Mouse (Mus musculus): ENCODE results near the gene Kptn. TPM values are rescaled to one million over a fixed set of nuclear protein-coding genes. Genes with fewer than 3 reads are reported as not detected.

Gene Kptn
- polyA plus RNA-seq (2017; shearing (Covaris generic)) = 25.8 TPM

GRCm38 (mm10) chr7:16119569-16120261 lies at the start of gene Kptn:
Kptn (plus strand) TSS chr7:16119895.

DNA sequence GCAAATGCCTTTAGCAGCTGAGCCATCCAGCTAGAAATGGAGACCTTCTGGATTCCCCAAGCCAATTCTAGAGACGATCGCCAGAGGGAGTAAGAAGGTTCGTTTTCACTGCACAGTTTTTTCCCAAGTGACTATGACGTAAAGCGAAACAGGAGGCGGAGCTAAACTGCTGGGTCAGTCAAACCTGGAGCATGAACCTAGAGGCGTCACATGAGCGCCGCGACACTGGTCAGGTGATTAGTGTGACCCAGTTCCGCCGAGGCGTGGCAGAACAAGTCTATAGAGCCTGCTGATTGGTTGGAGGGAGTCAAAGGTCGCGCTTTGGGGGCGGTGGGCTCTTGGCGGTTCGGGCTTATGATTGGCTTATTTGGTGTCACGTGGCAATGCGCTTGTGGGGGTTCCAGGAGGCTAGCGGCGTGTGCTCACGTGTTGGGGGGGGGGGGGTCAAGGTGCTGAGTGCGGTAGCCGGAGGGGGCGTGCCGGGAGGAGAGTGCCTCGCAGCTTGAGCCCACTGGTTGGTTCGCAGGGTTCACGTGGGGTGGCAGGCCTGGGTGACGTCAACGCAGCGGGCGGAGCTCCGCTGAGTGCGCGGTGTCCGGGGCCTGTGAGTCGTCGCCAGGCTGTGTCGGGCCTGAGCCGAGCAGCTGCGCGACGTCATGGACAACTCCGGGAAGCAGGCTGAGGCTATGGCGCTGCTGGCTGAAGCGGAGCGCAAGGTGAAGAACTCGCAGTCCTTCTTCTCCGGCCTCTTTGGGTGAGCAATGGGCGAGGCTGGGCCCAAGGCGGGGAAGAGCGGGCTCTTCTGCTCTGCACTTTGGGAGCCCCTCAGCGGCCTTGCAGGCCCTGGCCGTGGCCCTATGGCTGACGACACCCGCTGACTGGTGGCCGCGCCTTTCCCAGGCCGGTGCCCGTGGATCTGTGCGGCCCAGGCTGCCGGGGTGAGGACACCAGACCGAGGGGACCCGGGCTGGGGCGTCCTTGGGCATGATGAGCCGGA lies 21.4 kb upstream of the Kptn start, which contains the start of gene Napa:
TSS of gene Napa (plus strand) at position 438 of the 997 bp plus-strand sequence.

DNA sequence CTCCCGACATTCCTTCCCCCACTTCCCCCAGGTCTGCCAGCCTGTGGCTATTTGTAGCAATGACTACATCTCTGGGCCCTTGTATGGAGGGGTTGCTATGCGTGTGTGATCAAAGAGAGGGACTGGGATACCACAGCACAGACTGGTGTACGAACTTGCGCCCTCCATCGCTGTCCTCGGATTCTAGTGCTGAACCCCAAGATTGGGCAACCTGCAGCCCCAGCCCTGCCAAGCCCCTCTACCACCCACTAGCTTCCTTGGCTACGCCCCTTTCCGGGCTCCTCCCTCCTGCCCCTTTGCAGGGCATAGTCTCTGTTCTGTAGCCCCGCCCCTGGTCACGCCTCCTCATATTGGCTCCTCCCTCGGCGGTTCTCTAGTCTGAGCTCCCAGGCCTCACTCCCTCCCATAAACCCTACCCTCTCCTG lies 9.7 kb downstream of the Kptn start, which contains the start of gene Slc8a2:
TSS of gene Slc8a2 (plus strand) at position 406 of the 425 bp plus-strand sequence.

GRCm38 (mm10) chr7:16174597-16175541 lies 55.2 kb downstream of the Kptn start, which contains the start of gene Meis3:
Meis3 (plus strand) TSS chr7:16175090.

Other genes with a start within 250 kb of the Kptn start
- not detected for gene Crx, start 239.9 kb upstream of the Kptn start, polyA plus RNA-seq (2017; shearing (Covaris generic))
- 0.34 TPM for gene Crxos, start 237.3 kb upstream of the Kptn start, polyA plus RNA-seq (2017; shearing (Covaris generic))
- gene Selenow, start 197.5 kb upstream of the Kptn start, polyA plus RNA-seq (2017; shearing (Covaris generic)) = 386 TPM
- gene Nop53, start 173.8 kb upstream of the Kptn start, polyA plus RNA-seq (2017; shearing (Covaris generic)) = 611 TPM
- gene Ehd2, start 152.3 kb upstream of the Kptn start, polyA plus RNA-seq (2017; shearing (Covaris generic)) = 0.12 TPM
- 5.0 TPM for gene Bicra, start 72.0 kb upstream of the Kptn start, polyA plus RNA-seq (2017; shearing (Covaris generic))
- gene Zfp541, start 58.1 kb upstream of the Kptn start, polyA plus RNA-seq (2017; shearing (Covaris generic)) = 0.49 TPM
- gene Napa, start 21.4 kb upstream of the Kptn start, polyA plus RNA-seq (2017; shearing (Covaris generic)) = 297 TPM
- not detected for gene Slc8a2, start 9.9 kb downstream of the Kptn start, polyA plus RNA-seq (2017; shearing (Covaris generic))
- gene Meis3, start 55.2 kb downstream of the Kptn start, polyA plus RNA-seq (2017; shearing (Covaris generic)) = 44.3 TPM
- gene Dhx34, start 102.1 kb downstream of the Kptn start, polyA plus RNA-seq (2017; shearing (Covaris generic)) = 18.6 TPM
- not detected for gene C5ar2, start 124.3 kb downstream of the Kptn start, polyA plus RNA-seq (2017; shearing (Covaris generic))
- not detected for gene C5ar1, start 139.6 kb downstream of the Kptn start, polyA plus RNA-seq (2017; shearing (Covaris generic))
- gene Inafm1, start 153.7 kb downstream of the Kptn start, polyA plus RNA-seq (2017; shearing (Covaris generic)) = 2.8 TPM
- gene Ccdc9, start 166.9 kb downstream of the Kptn start, polyA plus RNA-seq (2017; shearing (Covaris generic)) = 97.9 TPM
- 74.6 TPM for gene Bbc3, start 188.5 kb downstream of the Kptn start, polyA plus RNA-seq (2017; shearing (Covaris generic))

All from effector memory CD4-positive, alpha-beta T cell, adult 7 months (primary cell).